Mouse (Mus musculus): ENCODE measurements around the gene Zfp512b. TPM values are rescaled to one million over a fixed set of nuclear protein-coding genes. Genes with fewer than 3 reads are reported as not detected.

Zfp512b gene
- polyA plus RNA-seq, 1 experiment from 2014 or later, result 70.9 TPM

- H3K9me3 ChIP-seq, result no peaks in the 10 kb centered on the region
- H3K4me2 ChIP-seq, result no peak overlapping the region
- peaks cover 17% of the 10 kb centered on the region for H3K4me1 ChIP-seq
- H3K4me3 ChIP-seq, result no peak overlapping the region
- no peak overlapping the region for H3K27ac ChIP-seq
- H3K27me3 ChIP-seq, result no peaks in the 10 kb centered on the region
- H3K36me3 ChIP-seq, result peaks cover 71% of the 10 kb centered on the region
- ATAC-seq (ENCODE audit: insufficient number of reproducible peaks, insufficient read depth, low FRiP score, low TSS enrichment, low read depth), result no peak
- peak overlapping the region; percentile 33; the same call in 1 of the 2 replicates for H3K9ac ChIP-seq
- 85% methylated on average over 11 of the region's 11 CpGs for WGBS
These were observed 4.3 kb downstream of the Zfp512b start for GRCm38 (mm10) chr2:181588229-181588780.

GRCm38 (mm10) chr2:181587796-181588195 is 4.8 kb downstream of the Zfp512b start:
- H3K4me2 ChIP-seq, result no peak overlapping the region
- no peak overlapping the region for H3K27ac ChIP-seq
- H3K27me3 ChIP-seq, result no peaks in the 10 kb centered on the region
- H3K9ac ChIP-seq, result no peak overlapping the region
- peaks cover 12% of the 10 kb centered on the region for H3K4me1 ChIP-seq
- peaks cover 75% of the 10 kb centered on the region for H3K36me3 ChIP-seq
- ATAC-seq (ENCODE audit: insufficient number of reproducible peaks, insufficient read depth, low FRiP score, low TSS enrichment, low read depth), result no peak
- H3K9me3 ChIP-seq, result no peaks in the 10 kb centered on the region
- H3K4me3 ChIP-seq, result no peak overlapping the region
- WGBS, result 82% methylated on average over 6 of the region's 6 CpGs

GRCm38 (mm10) chr2:181586124-181586523 is 6.5 kb downstream of the Zfp512b start:
- Histone ChIP-seq H3K27ac (no peak overlapping the region), H3K27me3 (no peaks in the 10 kb centered on the region), H3K4me3 (no peak overlapping the region), H3K4me1 (peaks cover 9% of the 10 kb centered on the region), H3K9ac (no peak overlapping the region), H3K4me2 (no peak overlapping the region), H3K36me3 (peaks cover 76% of the 10 kb centered on the region), H3K9me3 (no peaks in the 10 kb centered on the region)
- WGBS, result 93% methylated on average over 3 of the region's 3 CpGs
- ATAC-seq (ENCODE audit: insufficient number of reproducible peaks, insufficient read depth, low FRiP score, low TSS enrichment, low read depth), result no peak

GRCm38 (mm10) chr2:181585506-181585905 is 7.1 kb downstream of the Zfp512b start:
- Histone ChIP-seq H3K36me3 (peaks cover 76% of the 10 kb centered on the region), H3K9ac (no peak overlapping the region), H3K4me1 (peaks cover 8% of the 10 kb centered on the region), H3K27ac (no peak overlapping the region), H3K4me2 (no peak overlapping the region), H3K9me3 (no peaks in the 10 kb centered on the region), H3K4me3 (no peak overlapping the region), H3K27me3 (no peaks in the 10 kb centered on the region)
- no peak for ATAC-seq (ENCODE audit: insufficient number of reproducible peaks, insufficient read depth, low FRiP score, low TSS enrichment, low read depth)
- WGBS, result 91% methylated on average over 5 of the region's 5 CpGs

GRCm38 (mm10) chr2:181584411-181584942 is 8.1 kb downstream of the Zfp512b start, which contains the start of gene Uckl1:
Gene Uckl1, minus strand, starts transcription at chr2:181584892.
- Histone ChIP-seq H3K9ac (peak within 1 kb of the TSS; percentile 17; the same call in 1 of the 2 replicates), H3K27ac (no peak within 1 kb of the TSS), H3K4me2 (no peak within 1 kb of the TSS), H3K36me3 (peaks cover 66% of the 10 kb centered on the region), H3K4me3 (no peak within 1 kb of the TSS), H3K9me3 (no peaks in the 10 kb centered on the region), H3K4me1 (peaks cover 18% of the 10 kb centered on the region), H3K27me3 (no peaks in the 10 kb centered on the region)
- WGBS, result 93% methylated on average over 4 of the region's 4 CpGs
- no peak for ATAC-seq (ENCODE audit: insufficient number of reproducible peaks, insufficient read depth, low FRiP score, low TSS enrichment, low read depth)

GRCm38 (mm10) chr2:181583460-181584257 is 8.9 kb downstream of the Zfp512b start:
- Histone ChIP-seq H3K9ac (no peak overlapping the region), H3K4me3 (no peak overlapping the region), H3K4me1 (peaks cover 26% of the 10 kb centered on the region), H3K27me3 (no peaks in the 10 kb centered on the region), H3K9me3 (no peaks in the 10 kb centered on the region), H3K27ac (no peak overlapping the region), H3K36me3 (peaks cover 58% of the 10 kb centered on the region), H3K4me2 (no peak overlapping the region)
- WGBS, result 88% methylated on average over 3 of the region's 3 CpGs
- ATAC-seq (ENCODE audit: insufficient number of reproducible peaks, insufficient read depth, low FRiP score, low TSS enrichment, low read depth), result no peak

- ATAC-seq (ENCODE audit: insufficient number of reproducible peaks, insufficient read depth, low FRiP score, low TSS enrichment, low read depth), result no peak
- 83% methylated on average over 1 of the region's 1 CpGs for WGBS
- H3K4me2 ChIP-seq, result no peak overlapping the region
- no peak overlapping the region for H3K4me3 ChIP-seq
- H3K36me3 ChIP-seq, result peaks cover 51% of the 10 kb centered on the region
- H3K27me3 ChIP-seq, result no peaks in the 10 kb centered on the region
- H3K27ac ChIP-seq, result 0 out of 2 replicates have a peak overlapping the region, but pooled peaks have one; percentile 1
- no peaks in the 10 kb centered on the region for H3K9me3 ChIP-seq
- H3K9ac ChIP-seq, result no peak overlapping the region
- H3K4me1 ChIP-seq, result peaks cover 26% of the 10 kb centered on the region
These were observed 9.7 kb downstream of the Zfp512b start for GRCm38 (mm10) chr2:181582939-181583338.

GRCm38 (mm10) chr2:181582358-181582757 is 10.2 kb downstream of the Zfp512b start:
- H3K4me2 ChIP-seq, result peak overlapping the region; percentile 91

GRCm38 (mm10) chr2:181581402-181582120 is 11.0 kb downstream of the Zfp512b start:
- H3K9me3 ChIP-seq, result no peaks in the 10 kb centered on the region

More at GRCm38 (mm10) chr2:181582358-181582757, 10.2 kb downstream of the Zfp512b start:
- ATAC-seq (ENCODE audit: insufficient number of reproducible peaks, insufficient read depth, low FRiP score, low TSS enrichment, low read depth), result no peak
- H3K27ac ChIP-seq, result 0 out of 2 replicates have a peak overlapping the region, but pooled peaks have one; percentile 1
- H3K4me1 ChIP-seq, result peaks cover 26% of the 10 kb centered on the region
- no peak overlapping the region for H3K9ac ChIP-seq
- H3K4me3 ChIP-seq, result peak overlapping the region; percentile 77; the same call in 1 of the 2 replicates
- WGBS, result 82% methylated on average over 2 of the region's 2 CpGs
- H3K9me3 ChIP-seq, result no peaks in the 10 kb centered on the region
- no peaks in the 10 kb centered on the region for H3K27me3 ChIP-seq
- peaks cover 46% of the 10 kb centered on the region for H3K36me3 ChIP-seq

GRCm38 (mm10) chr2:181581016-181581401 is 11.6 kb downstream of the Zfp512b start:
- no peaks in the 10 kb centered on the region for H3K9me3 ChIP-seq
- peaks cover 26% of the 10 kb centered on the region for H3K4me1 ChIP-seq
- H3K27ac ChIP-seq, result peak overlapping the region; percentile 93
- WGBS, result under 1% methylated on average over 11 of the region's 11 CpGs
- H3K36me3 ChIP-seq, result peaks cover 32% of the 10 kb centered on the region
- ATAC-seq (ENCODE audit: insufficient number of reproducible peaks, insufficient read depth, low FRiP score, low TSS enrichment, low read depth), result peak; percentile 56
- H3K27me3 ChIP-seq, result no peaks in the 10 kb centered on the region
- H3K4me3 ChIP-seq, result peak overlapping the region; percentile 77
- peak overlapping the region; percentile 91 for H3K4me2 ChIP-seq
- peak overlapping the region; percentile 91 for H3K9ac ChIP-seq

More at GRCm38 (mm10) chr2:181581402-181582120, 11.0 kb downstream of the Zfp512b start:
- peak overlapping the region; percentile 91 for H3K9ac ChIP-seq
- H3K4me2 ChIP-seq, result peak overlapping the region; percentile 91
- peaks cover 26% of the 10 kb centered on the region for H3K4me1 ChIP-seq
- peak overlapping the region; percentile 77 for H3K4me3 ChIP-seq
- H3K36me3 ChIP-seq, result peaks cover 38% of the 10 kb centered on the region
- H3K27ac ChIP-seq, result peak overlapping the region; percentile 93
- WGBS, result under 1% methylated on average over 49 of the region's 49 CpGs
- H3K27me3 ChIP-seq, result no peaks in the 10 kb centered on the region
- peak; percentile 71 for ATAC-seq (ENCODE audit: insufficient number of reproducible peaks, insufficient read depth, low FRiP score, low TSS enrichment, low read depth)

GRCm38 (mm10) chr2:181580131-181580772 is 12.4 kb downstream of the Zfp512b start:
- H3K27ac ChIP-seq, result peak overlapping the region; percentile 93; the same call in 1 of the 2 replicates

More at GRCm38 (mm10) chr2:181580131-181580772, 12.4 kb downstream of the Zfp512b start:
- Histone ChIP-seq H3K4me3 (peak overlapping the region; percentile 77), H3K9ac (peak overlapping the region; percentile 91), H3K27me3 (no peaks in the 10 kb centered on the region), H3K9me3 (no peaks in the 10 kb centered on the region), H3K4me2 (peak overlapping the region; percentile 91), H3K4me1 (peaks cover 26% of the 10 kb centered on the region), H3K36me3 (peaks cover 25% of the 10 kb centered on the region)
- ATAC-seq (ENCODE audit: insufficient number of reproducible peaks, insufficient read depth, low FRiP score, low TSS enrichment, low read depth), result no peak
- WGBS, result 69% methylated on average over 5 of the region's 5 CpGs
